In the genomic region with DNA sequence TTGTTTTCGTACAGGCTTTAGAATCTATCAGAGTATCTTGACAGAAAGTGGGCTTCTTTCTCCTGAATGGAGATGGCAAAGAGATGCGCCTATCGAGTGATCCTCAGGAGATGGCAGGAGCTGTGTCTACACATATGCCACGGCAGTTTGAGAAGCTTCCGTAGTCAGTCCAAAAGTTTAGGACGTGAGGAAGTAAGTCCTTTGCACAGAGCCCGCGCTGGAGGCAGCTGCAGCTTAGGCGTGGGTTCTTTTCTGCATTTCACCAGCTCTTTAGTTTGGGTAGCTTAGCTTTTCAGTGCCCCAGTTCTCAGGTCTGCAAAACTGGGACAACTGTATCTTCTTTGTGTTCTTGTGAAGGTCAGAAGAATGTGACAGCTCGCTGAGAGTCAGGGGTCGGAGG, we compare ENCODE assay signal across 20 mouse cellular contexts. TPM values are rescaled to one million over a fixed set of nuclear protein-coding genes. Genes with fewer than 3 reads are reported as not detected.
DNase-seq lines count a peak whose midpoint lies in the region; ATAC-seq and TF ChIP-seq lines count a peak whose summit lies in the region.
"Had no signal": no experiment of that assay in that cellular context is flagged by ENCODE, and none has a peak within 500 bp of the region (broad histone marks: within the 10 kb centered on the region; RNA-seq: fewer than 3 reads in every experiment).

No protein-coding gene starts in this region.

- 0 out of 2 replicates have a peak overlapping the region, but pooled peaks have one; percentile 3 for H3K9ac ChIP-seq in neural tube, embryonic 14.5 days (replicated peaks; ENCODE audit: low read depth, low read length)
- H3K9ac ChIP-seq: embryonic facial prominence, embryonic 12.5 days; forebrain, embryonic 13.5 days; forebrain, embryonic 15.5 days had no signal

- no peaks in the 10 kb centered on the region for H3K4me1 ChIP-seq in neural tube, embryonic 14.5 days (ENCODE audit: control insufficient read depth, insufficient read depth, low read length)

- ATAC-seq in frontal cortex, adult (ENCODE audit: low TSS enrichment), result peak; percentile 69
- ATAC-seq in neural tube, embryonic 14.5 days (ENCODE audit: low read depth), result no peak
- ATAC-seq: forebrain, embryonic 13.5 days; forebrain, embryonic 15.5 days had no signal

- H3K9me3 ChIP-seq in neural tube, embryonic 14.5 days (ENCODE audit: control insufficient read depth, low read length), result no peaks in the 10 kb centered on the region
- H3K9me3 ChIP-seq: embryonic facial prominence, embryonic 10.5 days; embryonic facial prominence, embryonic 12.5 days; forebrain, embryonic 13.5 days; forebrain, embryonic 15.5 days had no signal

- peak overlapping the region; percentile 37; the same call in 1 of the 2 replicates for H3K27ac ChIP-seq in layer of hippocampus, adult 2 months
- no peak overlapping the region for H3K27ac ChIP-seq in neural tube, embryonic 14.5 days (ENCODE audit: low read depth, low read length)
- H3K27ac ChIP-seq: embryonic facial prominence, embryonic 10.5 days; embryonic facial prominence, embryonic 12.5 days; forebrain, embryonic 13.5 days; forebrain, embryonic 15.5 days had no signal

- no peaks in the 10 kb centered on the region for H3K36me3 ChIP-seq in neural tube, embryonic 14.5 days (ENCODE audit: control insufficient read depth, insufficient read depth, low read length)
- H3K36me3 ChIP-seq: embryonic facial prominence, embryonic 10.5 days; embryonic facial prominence, embryonic 12.5 days; forebrain, embryonic 15.5 days had no signal

- no peak for TF ChIP-seq CTCF in layer of hippocampus, adult 2 months (conservative IDR thresholded peaks at IDR 0.05)

- H3K27me3 ChIP-seq in neural tube, embryonic 14.5 days (ENCODE audit: control insufficient read depth, insufficient read depth, low read length), result no peaks in the 10 kb centered on the region
- H3K27me3 ChIP-seq: embryonic facial prominence, embryonic 12.5 days; forebrain, embryonic 13.5 days; forebrain, embryonic 15.5 days had no signal

- H3K4me3 ChIP-seq in layer of hippocampus, adult 2 months, result no peak overlapping the region
- no peak overlapping the region for H3K4me3 ChIP-seq in neural tube, embryonic 14.5 days (ENCODE audit: low read depth, low read length)
- H3K4me3 ChIP-seq: embryonic facial prominence, embryonic 10.5 days; embryonic facial prominence, embryonic 12.5 days; forebrain, embryonic 13.5 days; forebrain, embryonic 15.5 days had no signal

- DNase-seq in frontal cortex, postnatal 25 days (ENCODE audit: low spot score in 2 of 2), result no peak
- no peak for DNase-seq in layer of hippocampus, adult 2 months (ENCODE audit: low spot score in 2 of 2)
- no peak for DNase-seq in layer of hippocampus, postnatal 36 days
- no peak for DNase-seq in neural tube, embryonic 10.5 days (ENCODE audit: extremely low spot score, low spot score)
- peak; percentile 65 for DNase-seq in brain, adult 2 months (ENCODE audit: low read depth, low spot score)
- DNase-seq in kidney, postnatal 36 days, result no peak
- DNase-seq: adrenal gland, adult 2 months; adrenal gland, postnatal 10 days; adrenal gland, postnatal 25 days; cerebellum, adult 11-12 months; cerebellum, adult 2 months; cerebellum, adult 9-10 months; cerebellum, postnatal 10 days; cerebellum, postnatal 25 days had no signal

- no peak overlapping the region for H3K4me2 ChIP-seq in neural tube, embryonic 14.5 days (ENCODE audit: low read depth, low read length)
- H3K4me2 ChIP-seq: embryonic facial prominence, embryonic 12.5 days; forebrain, embryonic 13.5 days; forebrain, embryonic 15.5 days had no signal

- WGBS in neural tube, embryonic 14.5 days, result 89% methylated on average over 11 of the region's 11 CpGs

RNA-seq across cellular contexts. Expression of a gene that starts 38.0 kb away (rescaled TPM):
- total RNA-seq in layer of hippocampus, adult 2 months (2021), result 100 to 1,000 TPM; 136 to 139 TPM
- 100 to 1,000 TPM; 133 to 143 TPM for total RNA-seq in layer of hippocampus, postnatal 36 days (2021)
- 38.1 and 44.2 TPM in 2 replicates for polyA plus RNA-seq in neural tube, embryonic 14.5 days (2014; fragmentation: Nextera tagmentation; extraction: Ambion mirVana)
